Comparison of ENCODE assay signal across 17 mouse cellular contexts in genomic region chr6:55902329-55902605, GRCm38 (mm10).
"Had no signal": no experiment of that assay in that cellular context is flagged by ENCODE, and none has a peak within 500 bp of the region (broad histone marks: within the 10 kb centered on the region; RNA-seq: fewer than 3 reads in every experiment).

No protein-coding gene starts in this region.

- H3K9me3 ChIP-seq: liver, embryonic 15.5 days; lung, embryonic 15.5 days; neural tube, embryonic 12.5 days; stomach, embryonic 15.5 days had no signal

- H3K9ac ChIP-seq: liver, embryonic 15.5 days; liver, postnatal 0 days; lung, embryonic 15.5 days; neural tube, embryonic 12.5 days; stomach, embryonic 15.5 days had no signal

- H3K4me3 ChIP-seq: liver, embryonic 15.5 days; lung, embryonic 15.5 days; megakaryocyte, embryonic 14.5 days; neural tube, embryonic 12.5 days; stomach, embryonic 15.5 days had no signal

- H3K27me3 ChIP-seq: liver, embryonic 15.5 days; lung, embryonic 15.5 days; megakaryocyte, embryonic 14.5 days; neural tube, embryonic 12.5 days; stomach, embryonic 15.5 days had no signal

- H3K4me1 ChIP-seq: liver, embryonic 15.5 days; lung, embryonic 15.5 days; megakaryocyte, embryonic 14.5 days; neural tube, embryonic 12.5 days; stomach, embryonic 15.5 days had no signal

- H3K36me3 ChIP-seq: liver, embryonic 15.5 days; lung, embryonic 15.5 days; neural tube, embryonic 12.5 days; stomach, embryonic 15.5 days had no signal

- ATAC-seq: liver, postnatal 0 days; lung, postnatal 0 days had no signal

- H3K27ac ChIP-seq: liver, embryonic 15.5 days; lung, embryonic 15.5 days; macrophage; neural tube, embryonic 12.5 days; stomach, embryonic 15.5 days; stomach, postnatal 0 days had no signal

- H3K4me2 ChIP-seq: liver, embryonic 15.5 days; lung, embryonic 15.5 days; midbrain, embryonic 11.5 days; neural tube, embryonic 12.5 days; stomach, embryonic 15.5 days had no signal

- DNase-seq: liver, postnatal 0 days; lung, adult 2 months; lung, postnatal 14 days; lung, postnatal 36 days; right cerebral cortex, postnatal 14 days; thymus, adult 2 months; thymus, postnatal 25 days; thymus, postnatal 4 days had no signal
